Mouse (Mus musculus) liver, postnatal 0 days (tissue): ENCODE data around the gene Hlf. TPM values are rescaled to one million over a fixed set of nuclear protein-coding genes. Genes with fewer than 3 reads are reported as not detected.

Experiments
- ATAC-seq: fragments of 200-750 bp; cut with Nextera tagmentation; 2 replicates; pipeline ENCODE4 v1.8.0; 2017; ENCODE audit warnings: mild to moderate bottlenecking, moderate library complexity
- DNase-seq: peaks from one replicate; pipeline ENCODE4 v3.0.0-alpha.2; 2016
- H3K27ac ChIP-seq: fragments of 300-500 bp; sonication (generic); 2 replicates; pipeline ENCODE4 v1.5.1; 2014; ENCODE audit warnings: antibody characterized with exemption, moderate library complexity, mild to moderate bottlenecking, low read depth
- H3K27me3 ChIP-seq: fragments of 300-500 bp; sonication (generic); 2 replicates; pipeline ENCODE4 v1.6.1; 2014; ENCODE audit warnings: low read length, control low read depth, mixed read lengths; ENCODE audit not compliant: insufficient read depth
- H3K36me3 ChIP-seq: fragments of 300-500 bp; sonication (generic); replicated peaks from 2 replicates; pipeline ENCODE4 v1.6.1; 2014; ENCODE audit warnings: mild to moderate bottlenecking, control low read depth, low read length, moderate library complexity, mixed read lengths; ENCODE audit not compliant: insufficient read depth
- H3K4me1 ChIP-seq: fragments of 300-500 bp; sonication (generic); 2 replicates; pipeline ENCODE4 v1.6.1; 2014; ENCODE audit warnings: antibody characterized with exemption, mild to moderate bottlenecking, control low read depth; ENCODE audit not compliant: insufficient read depth
- H3K4me2 ChIP-seq: fragments of 300-500 bp; sonication (generic); 2 replicates; pipeline ENCODE4 v1.6.1; 2014; ENCODE audit warnings: low read depth, mild to moderate bottlenecking, low read length, moderate library complexity, mixed read lengths
- H3K4me3 ChIP-seq: fragments of 300-500 bp; sonication (generic); 2 replicates; pipeline ENCODE4 v1.5.1; 2014; ENCODE audit warnings: low read depth, low read length
- H3K9ac ChIP-seq: fragments of 300-500 bp; sonication (generic); replicated peaks from 2 replicates; pipeline ENCODE4 v1.6.1; 2014; ENCODE audit warnings: mild to moderate bottlenecking, moderate library complexity
- H3K9me3 ChIP-seq: fragments of 300-500 bp; sonication (generic); 2 replicates; pipeline ENCODE4 v1.6.1; 2016; ENCODE audit warnings: mild to moderate bottlenecking, control low read depth, low read length, mixed read lengths
- CTCF ChIP-seq: sonication (generic); IDR thresholded peaks from 2 replicates; pipeline ENCODE4 v1.5.1; 2016; ENCODE audit warnings: antibody characterized with exemption, low read depth
- EP300 ChIP-seq: IDR thresholded peaks from 2 replicates; pipeline ENCODE4 v1.6.1; 2016; ENCODE audit warnings: antibody characterized with exemption, low read depth, mild to moderate bottlenecking
- WGBS: fragments of 180-500 bp; shearing (Covaris S2); extraction: QIAGEN DNeasy Blood & Tissue Kit; methylation state at CpG from one replicate; pipeline ENCODE4 v1.1.7; 2014; ENCODE audit not compliant: insufficient replicate concordance; 5-methylcytosine and 5-hydroxymethylcytosine counted together
- polyA plus RNA-seq: library from polyadenylated mRNA; unstranded; fragments of >200 nt; fragmentation: Nextera tagmentation; extraction: Ambion mirVana; gene quantifications from 2 replicates; pipeline ENCODE4 v1.2.1, GENCODE M21; 2015

Gene Hlf
- polyA plus RNA-seq, 1 experiment from 2014 or later: 9.6 TPM

- Histone ChIP-seq H3K9me3 (no peaks in the 10 kb centered on the region), H3K4me2 (no peak overlapping the region), H3K4me3 (no peak overlapping the region), H3K27me3 (no peaks in the 10 kb centered on the region), H3K4me1 (peaks cover 6% of the 10 kb centered on the region), H3K27ac (no peak overlapping the region), H3K9ac (no peak overlapping the region), H3K36me3 (no peaks in the 10 kb centered on the region)
- TF ChIP-seq CTCF (no peak), EP300 (no peak)
- WGBS: 76% methylated on average over 5 of the region's 5 CpGs
- DNase-seq (no peak), ATAC-seq (no peak)
These were observed 12.7 kb downstream of the Hlf start for GRCm38 (mm10) chr11:90378008-90378407.

- Histone ChIP-seq H3K4me2 (no peak overlapping the region), H3K9ac (no peak overlapping the region), H3K27me3 (no peaks in the 10 kb centered on the region), H3K4me3 (no peak overlapping the region), H3K9me3 (no peaks in the 10 kb centered on the region), H3K36me3 (no peaks in the 10 kb centered on the region), H3K27ac (no peak overlapping the region), H3K4me1 (peaks cover 2% of the 10 kb centered on the region)
- no peak for ATAC-seq
- TF ChIP-seq CTCF: no peak
- no peak for TF ChIP-seq EP300
- DNase-seq: no peak
- WGBS: 83% methylated on average over 9 of the region's 9 CpGs
These were observed 14.3 kb downstream of the Hlf start for GRCm38 (mm10) chr11:90376436-90376835.

GRCm38 (mm10) chr11:90371470-90372100 is 19.1 kb downstream of the Hlf start:
- ATAC-seq (no peak), DNase-seq (no peak)
- Histone ChIP-seq H3K4me1 (peaks cover 34% of the 10 kb centered on the region), H3K9ac (no peak overlapping the region), H3K9me3 (no peaks in the 10 kb centered on the region), H3K36me3 (no peaks in the 10 kb centered on the region), H3K27me3 (no peaks in the 10 kb centered on the region), H3K4me3 (no peak overlapping the region), H3K4me2 (no peak overlapping the region), H3K27ac (no peak overlapping the region)
- TF ChIP-seq CTCF (no peak), EP300 (no peak)
- WGBS: 48% methylated on average over 8 of the region's 8 CpGs

- Histone ChIP-seq H3K27ac (no peak overlapping the region), H3K9ac (no peak overlapping the region), H3K27me3 (no peaks in the 10 kb centered on the region), H3K4me2 (no peak overlapping the region), H3K9me3 (no peaks in the 10 kb centered on the region), H3K4me1 (peaks cover 36% of the 10 kb centered on the region), H3K36me3 (no peaks in the 10 kb centered on the region), H3K4me3 (no peak overlapping the region)
- DNase-seq: no peak
- WGBS: 40% methylated on average over 11 of the region's 11 CpGs
- ATAC-seq: no peak
- TF ChIP-seq EP300 (no peak), CTCF (no peak)
These were observed 19.9 kb downstream of the Hlf start for GRCm38 (mm10) chr11:90370789-90371291.

- WGBS: 62% methylated on average over 11 of the region's 11 CpGs
- DNase-seq (no peak), ATAC-seq (no peak)
- Histone ChIP-seq H3K9ac (no peak overlapping the region), H3K9me3 (no peaks in the 10 kb centered on the region), H3K4me3 (no peak overlapping the region), H3K4me1 (peaks cover 39% of the 10 kb centered on the region), H3K27ac (no peak overlapping the region), H3K4me2 (no peak overlapping the region), H3K27me3 (no peaks in the 10 kb centered on the region), H3K36me3 (no peaks in the 10 kb centered on the region)
- TF ChIP-seq EP300: no peak
- TF ChIP-seq CTCF: no peak
These were observed 20.3 kb downstream of the Hlf start for GRCm38 (mm10) chr11:90370367-90370766.

GRCm38 (mm10) chr11:90369605-90370004 is 21.1 kb downstream of the Hlf start:
- Histone ChIP-seq H3K36me3 (no peaks in the 10 kb centered on the region), H3K4me2 (0 out of 2 replicates have a peak overlapping the region, but pooled peaks have one; percentile 24), H3K27ac (peak overlapping the region; percentile 62), H3K4me1 (peaks cover 39% of the 10 kb centered on the region), H3K4me3 (no peak overlapping the region), H3K9me3 (no peaks in the 10 kb centered on the region), H3K27me3 (no peaks in the 10 kb centered on the region), H3K9ac (no peak overlapping the region; the same call in 1 of the 2 replicates)
- ATAC-seq (peak; percentile 86), DNase-seq (peak; percentile 79)
- TF ChIP-seq CTCF (no peak), EP300 (no peak)
- WGBS: 35% methylated on average over 8 of the region's 8 CpGs
